Mouse (Mus musculus) adrenal gland, adult 2 months (tissue): ENCODE results near the gene Lsmem1. TPM values are rescaled to one million over a fixed set of nuclear protein-coding genes. Genes with fewer than 3 reads are reported as not detected.

ENCODE experiments used
- DNase-seq: peaks from one replicate; pipeline ENCODE4 v3.0.0; 2021
- long read RNA-seq: library from polyadenylated mRNA; stranded (forward); transcript quantifications from one replicate; pipeline ENCODE4 v2.0.0, GENCODE M21; 2021
- polyA plus RNA-seq: library from polyadenylated mRNA; depleted of rRNA; stranded (reverse); fragments of >200 nt; gene quantifications from 2 replicates; pipeline ENCODE4 v1.2.3, GENCODE M21; 2012; rRNA removed
- total RNA-seq, 2 experiments: library from RNA; stranded (reverse); gene quantifications; 2 replicates each; pipeline ENCODE4 v1.2.3; 2021

The Lsmem1 gene
- total RNA-seq, result under 1 TPM in 1 of 2 experiments, not detected in 1; 0.12 TPM
- not detected in 2 replicates for polyA plus RNA-seq
- long read RNA-seq, result 0 reads

DNA sequence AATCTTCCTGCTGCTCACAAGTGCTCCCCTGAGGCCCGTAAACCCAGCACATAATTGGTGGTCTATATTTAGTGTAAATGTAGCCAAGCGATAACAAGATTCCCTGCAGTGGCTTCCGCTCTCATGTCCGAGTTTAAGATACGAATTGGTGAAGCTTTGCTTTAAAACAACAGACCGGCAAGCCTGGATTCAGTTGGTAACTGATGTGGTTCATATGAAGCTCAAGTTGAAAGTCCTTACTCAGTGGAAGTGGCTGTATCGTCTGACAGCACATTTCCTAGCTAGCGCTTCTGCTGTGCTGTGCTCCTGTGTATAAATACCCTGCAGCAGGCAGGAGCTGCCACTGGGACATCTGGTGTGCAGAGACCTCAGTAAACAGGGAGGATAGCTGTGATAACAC, at the start of gene Lsmem1:
Lsmem1 (minus strand) TSS at position 189 of the 400 bp plus-strand sequence.
- DNase-seq, result no peak

GRCm38 (mm10) chr12:40248454-40249180, 49.3 kb upstream of the Lsmem1 start, which contains the start of gene Ifrd1:
Gene Ifrd1, minus strand, starts transcription at chr12:40248504.
- no peak for DNase-seq

- DNase-seq, result peak; percentile 87
Observed at GRCm38 (mm10) chr12:40247976-40248375, 48.7 kb upstream of the Lsmem1 start.

DNA sequence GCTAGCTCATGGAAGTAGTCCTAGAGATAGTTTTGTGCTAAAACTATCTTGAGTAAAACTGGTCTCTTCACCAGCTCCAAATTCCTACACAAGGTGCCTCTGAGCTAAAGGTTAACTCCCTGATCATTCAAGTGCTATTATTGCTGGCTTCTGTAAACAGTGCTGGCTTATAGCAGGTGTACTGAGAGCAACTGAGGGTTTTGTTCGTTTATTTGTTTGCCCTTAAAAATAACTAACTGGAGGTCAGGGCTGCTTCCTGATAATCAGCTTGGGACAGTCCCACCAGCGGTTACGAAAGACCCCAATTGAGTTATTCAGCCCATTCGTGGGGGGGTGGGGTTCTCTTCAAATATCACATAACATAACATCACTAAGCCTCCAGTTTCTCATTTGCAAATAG, 48.1 kb upstream of the Lsmem1 start:
- DNase-seq, result no peak

GRCm38 (mm10) chr12:40245434-40245970, 46.2 kb upstream of the Lsmem1 start:
- DNase-seq, result no peak

- DNase-seq, result no peak
Observed at GRCm38 (mm10) chr12:40244926-40245325, 45.6 kb upstream of the Lsmem1 start.

- DNase-seq, result peak; percentile 91
Observed at GRCm38 (mm10) chr12:40243821-40244221, 44.5 kb upstream of the Lsmem1 start.

- no peak for DNase-seq
Observed at GRCm38 (mm10) chr12:40243241-40243640, 44.0 kb upstream of the Lsmem1 start.

GRCm38 (mm10) chr12:40239161-40239560, 39.9 kb upstream of the Lsmem1 start:
- DNase-seq, result no peak

DNA sequence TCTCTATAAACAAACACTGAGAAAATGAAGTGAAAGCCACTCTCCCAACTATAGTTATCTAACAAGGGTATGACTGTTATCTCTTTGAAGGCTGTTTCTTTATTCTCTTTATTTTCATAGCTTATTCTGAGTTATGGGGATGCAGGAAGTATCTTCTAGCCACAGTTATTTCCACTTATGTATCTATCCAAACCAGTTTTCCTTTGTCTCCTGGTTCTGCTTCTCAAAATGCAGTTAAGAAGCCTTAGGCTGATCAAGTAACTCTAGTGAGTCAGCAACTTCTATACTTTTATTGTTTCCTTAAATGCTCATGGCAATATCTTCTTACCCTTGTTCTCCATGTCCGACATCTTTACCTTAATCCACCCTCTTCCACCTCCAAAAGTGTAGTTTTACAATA, 32.9 kb upstream of the Lsmem1 start:
- no peak for DNase-seq

DNA sequence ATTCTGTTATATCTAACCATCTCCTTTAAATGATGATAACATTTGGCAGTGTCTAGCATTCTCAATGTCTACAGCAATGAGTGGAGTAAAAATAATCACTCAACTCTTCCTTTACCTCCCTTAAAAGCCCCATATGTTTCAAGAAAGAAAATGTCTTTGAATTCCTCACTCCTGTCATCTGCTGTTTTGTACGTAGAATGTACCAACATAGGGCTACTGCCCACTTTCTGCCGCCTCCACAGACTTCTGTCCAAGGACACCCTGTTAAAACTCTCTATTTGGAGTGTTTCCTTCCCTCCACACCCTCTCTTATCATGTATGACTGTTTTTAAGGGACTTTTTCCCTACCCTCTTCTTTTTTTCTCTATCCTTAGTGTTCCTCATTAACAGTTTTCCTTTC, 32.3 kb upstream of the Lsmem1 start:
- DNase-seq, result no peak

DNA sequence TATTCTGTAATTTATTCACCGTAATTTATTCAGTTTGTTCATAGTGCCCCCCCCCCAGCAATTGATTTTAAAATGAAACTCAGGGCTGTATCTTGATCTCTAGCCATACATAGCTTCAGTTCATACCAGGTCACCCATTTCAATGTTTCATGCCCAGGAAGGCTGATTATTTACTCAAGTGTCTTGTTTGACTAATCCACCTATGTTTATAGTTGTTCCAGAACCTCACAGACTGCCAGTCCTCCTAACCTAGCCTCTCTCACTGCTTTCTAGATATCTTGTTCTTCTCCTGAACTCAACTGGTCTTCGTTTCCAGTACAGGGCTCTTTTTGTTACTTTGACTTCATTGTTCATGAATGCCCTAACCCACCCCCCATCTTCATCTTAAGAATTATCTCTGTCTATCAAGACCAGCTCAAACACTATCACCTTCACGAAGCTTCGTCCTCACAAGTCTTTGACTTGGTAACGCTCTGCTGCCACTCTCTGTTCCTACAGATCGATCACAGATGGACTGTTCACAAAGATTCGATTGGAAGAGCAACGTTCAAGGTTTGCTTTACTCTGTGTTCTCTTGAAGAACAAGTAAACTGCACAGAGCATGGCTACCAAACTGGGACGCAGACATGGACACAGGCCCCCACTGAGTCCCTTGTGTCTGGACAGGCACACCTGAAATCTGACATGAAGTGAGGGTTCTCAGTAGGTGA, 25.0 kb upstream of the Lsmem1 start:
- DNase-seq, result no peak

GRCm38 (mm10) chr12:40223676-40224075, 24.4 kb upstream of the Lsmem1 start:
- DNase-seq, result no peak

GRCm38 (mm10) chr12:40223082-40223619, 23.9 kb upstream of the Lsmem1 start:
- DNase-seq, result peak; percentile 99

- DNase-seq, result peak; percentile 98
Observed at GRCm38 (mm10) chr12:40222251-40223081, 23.2 kb upstream of the Lsmem1 start.

- no peak for DNase-seq
Observed at GRCm38 (mm10) chr12:40221611-40222010, 22.3 kb upstream of the Lsmem1 start.

GRCm38 (mm10) chr12:40220896-40221295, 21.6 kb upstream of the Lsmem1 start:
- no peak for DNase-seq

GRCm38 (mm10) chr12:40220001-40220570, 20.8 kb upstream of the Lsmem1 start:
- DNase-seq, result peak; percentile 59

DNA sequence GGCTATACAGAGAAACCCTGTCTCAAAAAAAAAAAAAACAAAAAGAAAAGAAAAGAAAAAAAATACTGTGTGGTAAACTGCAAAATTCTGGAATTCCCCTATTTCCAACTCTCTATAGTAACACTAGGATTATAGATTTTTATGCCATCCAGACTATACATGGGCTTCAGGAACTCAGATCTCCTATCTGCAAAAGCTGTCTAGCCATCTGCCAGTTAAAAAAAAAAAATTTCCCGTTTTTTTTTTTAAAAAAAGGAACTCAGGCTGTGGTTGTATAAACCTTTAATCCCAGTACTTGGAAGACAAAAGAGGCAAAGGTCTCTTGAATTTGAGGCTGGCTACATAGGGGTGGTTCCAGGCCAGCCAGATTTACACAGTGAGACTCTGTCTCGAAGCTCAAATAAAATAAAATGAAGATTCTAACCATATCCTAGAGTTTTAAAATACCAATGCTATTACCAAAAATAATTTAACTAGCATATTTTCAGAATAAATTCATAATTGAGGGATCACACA, 19.2 kb upstream of the Lsmem1 start:
- no peak for DNase-seq

GRCm38 (mm10) chr12:40217776-40218175, 18.5 kb upstream of the Lsmem1 start:
- no peak for DNase-seq
